Mouse (Mus musculus): ENCODE measurements at regions not wholly inside any gene's neighbourhood (a gene's known extent, or its start where the extent isn't known, plus 50 kb on each side); places are given as distances from the start of the nearest gene placed in this dataset.

DNA sequence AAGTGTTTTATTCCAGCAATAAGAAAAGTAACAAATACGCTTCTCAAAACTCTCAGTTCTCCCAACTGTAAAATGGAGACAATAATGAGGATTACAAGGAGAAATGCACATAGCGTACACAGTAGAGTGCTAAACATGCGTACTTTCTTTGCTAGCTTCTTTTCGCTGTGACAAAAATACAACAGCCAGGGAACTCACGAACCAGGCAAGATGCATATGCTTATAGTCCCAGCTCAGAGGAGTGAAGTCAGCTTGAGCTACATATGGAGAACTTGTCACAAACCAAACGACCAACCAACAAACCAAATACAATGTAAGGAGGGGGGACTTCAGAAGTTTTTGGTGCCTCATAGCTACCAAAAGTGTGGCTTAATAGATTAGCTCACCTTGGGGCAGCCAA is 313.3 kb downstream of the Cog6 start:
- no peak for DNase-seq (ENCODE audit: low spot score in 2 of 2)

DNA sequence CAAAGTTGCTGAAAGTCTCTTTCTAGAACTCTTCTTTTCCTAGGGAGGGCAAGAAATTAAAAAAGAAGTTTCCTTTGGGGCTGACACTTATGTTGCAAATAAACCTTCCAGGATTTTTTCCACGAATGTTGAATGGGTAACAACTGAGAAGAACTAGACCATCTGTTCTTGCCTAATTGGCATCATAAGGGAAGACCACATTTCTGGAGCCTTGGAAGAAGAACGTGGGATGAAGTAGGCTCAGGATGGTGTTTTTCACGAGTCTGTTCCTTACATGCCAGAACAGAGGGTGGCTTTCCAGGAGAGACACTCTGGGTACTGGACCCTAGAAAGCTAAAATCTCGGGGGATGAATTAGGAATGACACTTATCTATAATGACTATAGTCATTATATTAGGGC is 314.1 kb downstream of the Cog6 start:
- DNase-seq (ENCODE audit: low spot score in 2 of 2): no peak

DNA sequence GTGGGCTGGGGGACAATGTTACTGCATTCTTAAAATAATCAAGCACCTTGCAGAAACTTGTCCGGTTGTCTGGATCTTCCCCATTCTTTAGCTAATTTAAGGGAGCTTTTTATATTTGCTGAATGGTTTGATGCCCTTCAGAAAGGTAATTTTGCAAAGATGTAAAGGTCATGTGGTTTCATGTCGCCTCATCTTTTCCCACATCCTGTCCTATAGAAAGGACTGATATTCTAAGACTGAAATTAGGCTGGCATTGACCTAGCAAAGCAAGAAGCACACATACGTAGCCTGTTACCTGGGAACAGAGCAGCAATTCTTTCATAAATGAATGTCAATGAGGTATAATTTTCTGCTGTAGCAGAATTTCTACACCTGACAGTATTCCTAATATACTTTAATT is 315.4 kb downstream of the Cog6 start:
- DNase-seq (ENCODE audit: low spot score in 2 of 2): no peak

DNA sequence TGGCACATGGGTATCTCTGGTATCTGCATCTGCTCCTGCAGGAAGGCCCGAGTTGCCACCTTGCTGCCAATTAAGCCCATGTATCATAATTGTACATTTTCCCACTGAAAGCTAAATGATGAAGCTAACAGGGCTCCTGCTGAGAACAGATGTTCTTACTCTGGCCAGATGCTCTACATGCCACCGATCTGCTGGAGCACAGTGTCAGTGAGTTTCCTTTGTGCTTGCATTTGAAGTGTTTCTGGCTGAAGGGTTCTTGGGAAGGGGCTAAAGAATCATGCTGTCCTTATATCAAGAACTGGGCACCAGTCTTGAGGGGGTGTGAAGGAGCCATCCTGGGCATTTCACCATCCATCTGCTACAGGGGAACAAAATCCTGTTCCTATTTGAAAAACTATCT is 323.2 kb downstream of the Cog6 start:
- no peak for DNase-seq (ENCODE audit: low spot score in 2 of 2)

DNA sequence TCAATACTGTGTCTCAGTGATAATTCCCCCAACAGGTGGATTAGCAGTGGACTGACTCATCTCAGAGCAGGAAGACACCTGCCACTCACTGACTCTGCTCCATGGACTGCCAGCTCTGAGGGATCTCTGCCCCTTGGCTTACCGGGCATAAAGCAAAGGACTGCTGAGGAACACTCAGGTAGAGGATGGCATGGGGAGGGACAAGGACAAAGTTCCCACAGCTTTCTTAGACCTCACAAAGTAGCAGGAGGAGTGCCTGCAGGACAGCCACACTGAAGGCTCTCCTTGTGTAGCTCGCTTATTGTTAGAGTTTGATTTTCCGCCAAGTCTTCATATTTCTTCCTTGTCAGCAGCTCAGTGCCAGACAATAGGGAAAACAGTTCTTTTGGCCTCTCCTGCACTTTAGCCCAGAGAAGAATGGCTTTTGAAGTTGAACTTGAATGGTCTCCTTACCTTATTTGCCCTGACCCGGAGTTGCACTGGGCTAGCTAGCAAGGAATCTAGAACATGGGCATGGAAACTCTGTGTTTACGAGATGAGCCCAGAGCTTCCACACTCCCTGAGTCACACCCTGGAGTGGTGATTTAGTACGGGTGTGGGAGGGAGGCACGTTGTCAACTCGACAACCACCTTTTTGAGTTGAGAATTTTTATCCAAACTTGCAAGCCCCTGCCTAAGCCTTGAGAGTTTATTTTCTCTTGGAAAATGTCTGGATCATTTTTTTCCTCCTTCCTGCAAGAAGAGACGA is 331.4 kb downstream of the Cog6 start:
- peak in 1 of 2 experiments; percentile 43 for DNase-seq (ENCODE audit: low spot score in 2 of 2)

DNA sequence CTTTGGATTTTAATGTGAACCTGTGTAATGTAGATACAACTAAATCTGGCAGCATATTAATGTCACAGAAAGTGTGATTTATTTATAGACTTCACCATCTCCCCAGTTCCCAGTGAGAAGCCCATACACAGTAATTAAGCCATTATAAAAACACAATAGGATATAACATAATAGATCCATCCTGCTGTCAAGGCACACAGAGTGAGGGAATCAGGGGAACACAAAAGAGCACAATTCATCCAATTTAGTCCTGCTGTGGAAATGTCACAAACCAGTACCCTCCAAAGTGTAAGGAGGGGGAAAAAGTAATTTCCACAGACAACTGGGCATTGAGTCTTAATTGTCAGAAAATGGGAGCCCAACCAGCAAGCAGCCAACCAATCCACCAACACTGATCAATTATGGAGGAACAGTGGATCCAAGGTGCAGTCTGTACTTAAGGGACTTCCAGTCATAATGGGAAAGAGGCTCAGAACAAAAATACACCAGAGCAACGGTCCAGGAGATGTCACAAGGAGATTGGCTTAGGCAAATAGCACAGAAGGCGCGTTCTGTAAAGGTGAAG is 336.1 kb downstream of the Cog6 start:
- DNase-seq (ENCODE audit: low spot score in 2 of 2): no peak

DNA sequence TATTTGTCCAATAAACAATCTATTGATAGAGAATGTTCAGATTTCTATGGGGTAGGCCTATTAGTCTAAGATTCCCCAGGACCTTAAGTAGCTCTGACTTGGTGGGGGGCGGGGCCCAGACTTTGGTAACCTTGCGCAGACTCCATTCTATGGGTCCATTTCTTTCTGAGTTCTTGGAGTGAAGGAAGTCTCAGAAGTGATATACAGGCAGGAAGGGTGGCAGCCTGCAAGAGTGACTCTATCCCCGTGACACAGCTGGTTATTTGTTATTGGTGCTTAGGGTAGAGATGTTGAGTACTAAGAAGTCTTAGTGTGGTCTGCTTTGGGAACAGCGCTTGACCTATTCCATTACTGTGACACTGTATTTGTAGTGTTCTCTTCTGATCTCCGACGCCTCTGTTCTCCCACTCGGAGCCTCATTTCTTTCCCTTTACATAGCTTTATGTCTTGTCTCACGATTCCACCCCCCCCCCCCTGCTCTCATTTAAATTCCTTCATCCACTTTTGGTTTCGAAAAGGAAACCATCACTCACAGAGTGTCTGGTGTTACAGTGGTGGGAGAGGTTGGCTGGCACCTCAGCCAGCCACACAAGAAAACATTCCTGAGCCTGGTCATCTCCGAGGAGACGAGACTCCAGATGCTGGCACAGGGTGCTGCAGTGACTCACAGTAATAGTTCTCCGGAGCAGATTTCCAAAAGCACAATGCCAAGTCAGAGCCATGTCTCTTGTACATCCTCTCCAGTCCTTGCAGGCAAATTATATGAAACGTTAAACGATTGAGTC is 340.0 kb downstream of the Cog6 start:
- DNase-seq (ENCODE audit: low spot score in 2 of 2): no peak

DNA sequence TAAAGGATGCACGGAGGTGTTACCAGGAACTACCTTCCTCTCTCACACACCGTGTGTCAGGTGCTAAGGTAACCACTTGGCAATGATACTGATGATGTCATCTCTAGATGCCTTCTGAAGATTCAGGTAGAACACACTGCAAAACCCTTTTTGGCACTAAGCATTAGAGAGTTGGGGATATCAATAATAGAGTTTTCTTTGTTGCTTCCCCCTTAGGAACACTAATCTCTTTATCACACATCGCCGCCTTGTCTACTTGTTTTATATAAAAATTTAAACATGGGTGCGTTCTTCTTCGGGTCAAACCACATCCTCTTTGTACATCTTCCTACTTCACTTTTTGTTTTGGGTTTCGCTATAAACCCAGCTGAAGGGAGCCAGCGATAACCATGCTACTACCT is 346.4 kb downstream of the Cog6 start:
- DNase-seq (ENCODE audit: low spot score in 2 of 2): no peak

DNA sequence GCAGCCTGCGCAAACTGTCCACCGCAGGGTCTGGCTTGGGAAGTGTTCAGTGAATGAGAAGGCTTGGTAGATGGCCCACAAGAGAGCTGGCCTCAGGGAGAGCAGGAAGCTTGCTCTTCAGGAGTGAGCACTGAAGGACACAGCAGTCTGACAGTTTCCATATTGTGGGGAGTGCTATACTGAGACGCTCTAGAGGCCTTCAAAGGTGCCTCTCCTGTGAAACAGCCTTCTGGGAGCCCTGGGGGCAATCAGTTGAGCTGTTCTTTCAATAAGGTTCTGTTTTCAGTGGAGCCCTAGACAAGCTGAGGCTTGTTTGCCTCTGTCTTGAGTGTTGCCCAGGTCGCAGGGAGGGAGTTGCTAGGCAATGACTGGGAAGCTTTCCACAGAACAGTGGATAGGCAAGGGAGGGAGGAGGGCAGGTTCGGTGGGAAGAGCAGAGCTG is 353.9 kb downstream of the Cog6 start:
- peak; percentile 31 to 42 for DNase-seq (ENCODE audit: low spot score in 2 of 2)

DNA sequence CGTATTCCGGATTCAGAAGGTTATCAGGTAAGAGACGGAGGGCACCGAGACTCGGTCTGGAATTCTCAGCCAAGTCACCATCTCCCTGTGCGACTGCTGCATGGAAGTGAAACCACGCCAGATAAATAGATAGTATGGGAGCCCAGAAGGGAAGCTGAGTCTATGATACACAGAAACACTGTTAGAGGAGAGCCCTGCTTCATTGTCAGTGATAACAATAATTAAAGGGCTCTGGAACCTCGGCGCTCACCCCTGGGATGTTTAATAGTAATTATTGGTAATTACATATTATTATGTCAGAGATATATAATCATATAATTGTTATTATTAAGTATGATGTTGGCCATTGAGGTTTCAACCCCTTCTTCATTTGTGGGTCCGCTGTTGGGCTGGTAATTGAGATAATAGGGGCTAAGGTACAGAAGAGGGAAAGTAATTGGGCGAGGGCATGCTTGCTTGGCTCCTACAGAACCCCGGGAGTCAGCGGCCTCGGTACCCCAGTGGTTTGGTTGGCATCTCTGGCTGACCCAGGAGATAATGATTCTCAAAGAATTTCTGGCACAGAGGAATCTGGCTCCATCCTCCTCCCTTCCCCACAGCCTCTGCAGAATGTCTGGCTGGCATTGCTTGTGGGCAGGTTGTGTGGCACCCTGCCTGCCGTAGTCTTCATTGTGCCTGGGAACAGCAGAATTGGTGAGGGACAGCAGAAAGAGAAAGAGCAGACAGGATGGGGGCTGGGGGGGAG is 354.7 kb downstream of the Cog6 start:
- DNase-seq (ENCODE audit: low spot score in 2 of 2): no peak

DNA sequence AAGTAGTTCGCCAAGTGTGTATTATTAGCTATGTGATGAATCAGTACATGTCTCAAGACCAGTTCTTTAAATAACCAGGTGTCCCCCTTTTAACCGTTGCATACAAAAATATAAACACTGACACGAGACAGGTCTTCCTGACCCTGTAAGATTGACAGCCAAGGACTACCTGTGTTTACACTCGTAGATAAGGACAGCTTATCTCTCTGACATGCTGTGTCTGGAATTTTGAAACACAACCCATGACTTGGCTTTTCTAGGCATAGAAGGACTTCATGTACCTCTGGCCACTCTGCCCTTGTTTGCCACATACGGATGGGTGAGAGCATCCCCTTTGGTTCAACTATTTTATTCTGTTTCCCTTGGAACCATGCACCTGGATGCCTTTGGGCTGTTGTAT is 364.0 kb downstream of the Cog6 start:
- DNase-seq (ENCODE audit: low spot score in 2 of 2): no peak

DNA sequence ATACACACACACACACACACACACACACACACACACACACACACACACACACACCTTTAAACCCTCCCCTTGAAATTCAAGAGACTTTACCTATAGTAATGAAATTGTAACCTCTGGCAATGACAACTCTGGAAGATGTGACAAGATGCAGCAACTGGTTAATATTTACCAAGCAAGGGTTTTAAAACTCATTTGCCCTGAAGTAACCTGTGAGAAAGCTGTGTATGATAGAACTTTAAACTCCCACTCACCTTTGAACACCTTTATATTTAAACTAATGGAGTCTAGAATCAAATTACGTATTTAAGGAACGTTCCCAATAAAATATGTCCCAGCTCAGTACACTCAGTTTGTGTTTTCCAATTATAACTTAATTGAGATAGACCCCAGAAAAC is 364.6 kb downstream of the Cog6 start:
- DNase-seq (ENCODE audit: low spot score in 2 of 2): no peak

DNA sequence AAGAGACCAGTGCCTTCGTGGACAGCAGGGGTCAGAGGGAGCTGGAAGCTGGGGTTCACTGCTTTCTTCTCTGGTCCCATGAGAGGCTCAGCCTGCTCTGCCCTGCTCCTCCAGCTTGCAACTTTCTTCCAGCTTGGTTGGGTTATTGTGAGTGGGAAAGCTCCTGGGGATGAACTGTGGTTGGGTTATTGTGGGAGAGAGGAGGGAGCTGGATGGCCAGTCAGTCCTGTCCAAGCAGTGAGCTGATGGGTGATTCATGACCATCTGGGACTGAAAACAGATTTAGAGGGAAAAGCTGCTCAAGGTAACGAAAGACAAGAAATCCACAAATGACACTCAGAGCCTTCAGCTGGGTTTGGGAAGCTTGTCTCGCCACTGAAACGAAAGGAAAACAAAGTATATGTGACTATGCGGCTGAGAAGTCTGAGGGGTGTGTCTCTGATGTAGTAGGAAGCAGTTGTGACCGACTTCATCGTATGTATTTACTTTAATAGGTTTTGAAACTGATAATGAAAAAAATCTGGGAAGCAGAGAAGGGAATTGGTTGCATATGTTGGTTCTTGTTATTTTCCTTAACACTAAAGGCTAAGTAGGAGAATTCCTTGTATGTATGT is 365.1 kb downstream of the Cog6 start:
- DNase-seq (ENCODE audit: low spot score in 2 of 2): no peak

DNA sequence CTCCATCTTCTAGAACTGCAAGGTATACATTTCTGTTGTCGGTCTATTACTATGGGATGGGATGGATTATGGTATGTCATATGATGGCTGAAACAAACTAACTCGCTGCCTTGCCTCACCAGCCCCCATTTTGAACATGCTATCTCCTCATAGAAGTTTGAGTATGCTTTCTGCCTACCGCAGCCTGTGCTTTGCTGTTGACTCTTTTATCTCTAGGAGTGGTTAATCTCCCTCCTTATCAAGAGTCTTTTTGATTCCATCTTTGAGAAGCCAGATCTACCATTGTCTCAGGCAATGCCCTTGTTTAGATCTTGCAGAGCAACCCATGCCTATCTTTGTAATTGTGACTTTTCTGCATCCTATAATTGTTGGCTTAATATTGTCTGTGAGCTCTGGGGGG is 367.0 kb downstream of the Cog6 start:
- no peak for DNase-seq (ENCODE audit: low spot score in 2 of 2)

DNA sequence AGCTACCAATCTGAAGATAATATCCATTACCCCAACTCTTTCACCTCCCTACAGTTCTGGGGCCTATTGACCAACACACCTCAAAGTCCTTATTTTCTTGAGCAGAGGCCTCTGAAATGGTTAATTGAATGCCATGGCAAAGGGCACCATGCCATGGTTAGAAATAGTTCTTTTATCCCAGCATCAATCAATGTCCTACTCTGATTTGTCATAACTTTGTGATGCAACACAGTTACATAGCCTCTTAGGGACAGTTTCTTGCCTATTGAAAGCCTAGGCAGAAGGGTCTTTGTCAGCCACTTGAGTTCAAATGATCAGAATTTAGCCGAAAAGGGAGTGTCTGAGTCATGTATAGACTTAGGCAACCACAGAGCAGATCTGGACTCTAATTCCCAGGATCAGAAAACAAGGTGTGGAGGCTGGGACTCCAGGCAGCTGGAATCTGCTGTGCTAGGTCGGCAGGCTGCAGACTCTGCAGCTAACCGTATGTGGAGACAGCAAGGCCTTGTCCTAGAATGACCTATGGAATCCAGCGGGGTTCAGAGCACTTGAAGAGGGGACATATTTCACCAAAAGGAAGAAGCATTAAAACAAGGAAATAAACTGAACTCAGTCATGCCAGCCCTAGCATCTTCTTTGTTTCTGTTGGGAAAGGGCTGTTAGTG is 368.1 kb downstream of the Cog6 start:
- no peak for DNase-seq (ENCODE audit: low spot score in 2 of 2)

DNA sequence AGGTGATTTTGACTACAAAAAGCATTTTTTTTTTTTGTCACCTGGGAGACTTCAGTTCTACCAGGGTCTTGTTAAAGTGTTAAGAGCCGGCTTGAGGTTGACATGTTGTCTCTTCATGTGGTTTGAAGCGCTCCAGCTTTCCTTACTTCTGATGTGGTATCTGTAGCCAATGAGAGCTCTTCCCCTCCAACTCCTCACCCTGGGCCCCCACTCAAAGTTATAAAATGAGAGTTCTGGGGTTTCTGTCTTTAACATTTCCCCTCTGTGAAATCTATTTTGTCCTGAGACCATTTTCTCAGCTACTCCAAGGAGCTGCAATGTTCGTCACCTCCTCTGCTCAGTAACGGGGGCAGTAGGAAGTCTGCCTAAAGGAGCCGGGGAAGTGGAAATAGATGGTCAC is 369.1 kb downstream of the Cog6 start:
- DNase-seq (ENCODE audit: low spot score in 2 of 2): no peak

DNA sequence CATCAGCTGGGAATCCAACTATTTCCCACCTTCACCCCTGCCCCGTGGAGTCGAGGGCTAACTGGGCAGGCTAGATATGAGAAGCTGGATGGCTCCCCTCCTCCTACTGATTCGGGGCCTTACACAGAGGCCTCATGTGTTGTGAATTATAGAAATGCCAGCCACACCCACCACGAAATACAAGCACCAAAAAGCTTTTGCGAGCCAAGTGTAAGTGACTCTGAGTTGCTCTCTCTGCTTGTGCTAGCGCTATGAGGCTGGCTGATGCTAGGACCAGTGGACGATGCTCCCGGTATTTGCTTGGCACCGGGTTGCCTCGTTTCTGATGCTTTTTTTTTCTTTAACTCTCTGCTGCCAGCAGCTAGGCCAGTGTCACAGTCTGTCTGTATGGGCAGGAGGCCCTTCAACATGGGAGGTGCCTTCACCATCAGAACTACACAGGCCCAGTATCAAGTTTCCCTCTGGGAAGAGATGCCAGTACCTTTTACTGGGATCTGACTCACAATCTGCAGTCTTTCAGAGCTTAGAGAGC is 369.8 kb downstream of the Cog6 start:
- DNase-seq (ENCODE audit: low spot score in 2 of 2): no peak

DNA sequence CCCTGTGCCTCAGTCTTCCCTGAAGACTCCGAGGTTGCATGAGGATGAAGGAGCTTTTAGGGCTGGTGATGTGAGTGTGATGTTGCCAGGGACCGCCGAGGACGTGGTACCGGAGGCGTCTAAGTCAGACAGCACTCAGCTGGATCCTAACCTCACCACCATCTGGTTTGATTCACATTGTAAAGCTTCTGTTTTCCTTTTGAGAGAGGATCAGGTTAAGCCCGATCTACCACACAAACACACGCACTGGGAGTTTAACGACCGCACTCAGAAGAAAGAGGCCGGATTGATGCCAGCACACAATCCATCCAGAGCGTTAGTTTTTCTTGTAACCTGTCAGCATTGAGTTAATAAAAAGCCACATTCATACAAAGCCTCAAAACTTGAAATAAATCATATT is 371.9 kb downstream of the Cog6 start:
- no peak for DNase-seq (ENCODE audit: low spot score in 2 of 2)

DNA sequence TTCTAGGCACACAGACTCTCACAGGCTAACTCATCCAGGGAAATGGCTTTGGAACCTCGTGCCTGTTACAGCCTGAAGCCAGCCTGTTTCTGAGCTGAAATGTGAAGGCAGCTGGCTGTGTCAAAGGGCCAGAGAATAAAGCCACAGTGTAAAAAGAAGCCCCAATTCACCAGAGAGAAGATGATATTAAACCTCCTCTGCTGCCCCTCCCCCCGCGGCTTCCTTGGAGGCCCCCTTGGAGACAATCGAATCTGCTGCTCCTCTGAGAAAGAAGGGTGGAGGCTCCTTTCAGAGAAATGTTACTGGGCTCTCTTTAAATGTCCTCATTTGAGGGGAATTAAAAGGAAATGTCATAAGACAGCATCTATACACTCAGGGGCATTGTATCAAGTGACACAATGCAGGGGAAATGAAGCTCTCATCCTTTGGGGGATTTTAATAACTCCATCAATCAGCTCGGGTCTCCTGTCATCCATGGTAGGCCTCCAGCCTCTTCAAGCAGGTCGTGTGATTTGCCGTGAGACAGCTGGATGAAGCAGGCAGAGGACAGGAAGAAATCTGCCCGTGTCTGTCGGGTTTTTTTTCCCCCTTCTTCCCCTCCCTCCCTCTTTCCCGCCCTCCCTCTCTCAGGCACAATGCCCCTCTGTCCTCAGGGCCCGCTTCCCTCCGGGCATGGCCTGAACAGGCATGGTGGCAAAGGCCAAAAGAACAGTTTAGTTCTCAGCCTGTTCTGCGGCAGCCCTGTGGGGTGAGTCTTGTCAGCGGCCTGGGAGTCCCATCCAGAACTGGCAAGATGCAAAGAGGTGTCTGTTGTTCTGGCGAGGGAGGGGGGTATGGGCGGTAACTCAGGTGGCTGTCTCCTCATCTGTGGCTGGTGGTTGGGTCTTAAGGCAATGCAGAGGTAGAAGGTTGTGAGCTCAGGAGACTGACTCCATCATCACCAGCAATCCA is 372.6 kb downstream of the Cog6 start:
- no peak for DNase-seq (ENCODE audit: low spot score in 2 of 2)

DNA sequence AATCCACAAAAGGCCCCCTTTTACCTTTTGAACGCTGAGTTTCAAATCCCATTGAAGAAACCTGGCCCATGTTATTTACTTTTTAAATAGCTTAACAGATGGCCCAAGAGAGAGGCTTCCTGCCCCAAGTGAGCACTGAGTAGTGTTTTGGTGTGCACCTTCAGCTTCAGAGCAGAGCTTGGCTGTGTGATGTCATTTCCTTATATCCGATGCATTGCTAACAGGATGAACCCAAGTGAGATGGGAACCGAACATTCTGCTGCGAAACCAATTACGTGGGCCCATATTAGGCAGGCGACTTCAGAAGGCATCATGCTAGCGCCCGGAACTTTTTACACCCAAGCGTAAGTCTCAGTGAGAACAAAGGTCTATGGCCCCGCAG is 373.2 kb downstream of the Cog6 start:
- DNase-seq (ENCODE audit: low spot score in 2 of 2): no peak

Measured in frontal cortex, postnatal 10 days (tissue).